Mouse (Mus musculus) intestine, postnatal 0 days (tissue): ENCODE measurements around the gene Tnfaip2. TPM values are rescaled to one million over a fixed set of nuclear protein-coding genes. Genes with fewer than 3 reads are reported as not detected.

ENCODE experiments used
- ATAC-seq: fragments of 200-750 bp; cut with Nextera tagmentation; 2 replicates; pipeline ENCODE4 v1.8.0; 2017; ENCODE audit warnings: mild to moderate bottlenecking, moderate TSS enrichment, moderate library complexity
- H3K27ac ChIP-seq: fragments of 300-500 bp; sonication (generic); 2 replicates; pipeline ENCODE4 v1.5.1; 2014; ENCODE audit warnings: mild to moderate bottlenecking, low read depth, low read length, moderate library complexity
- H3K27me3 ChIP-seq: fragments of 300-500 bp; sonication (generic); replicated peaks from 2 replicates; pipeline ENCODE4 v1.6.1; 2014; ENCODE audit warnings: low read length, mixed read lengths; ENCODE audit not compliant: control insufficient read depth, insufficient read depth
- H3K36me3 ChIP-seq: fragments of 300-500 bp; sonication (generic); 2 replicates; pipeline ENCODE4 v1.6.1; 2014; ENCODE audit warnings: mild to moderate bottlenecking, moderate library complexity; ENCODE audit not compliant: control insufficient read depth, insufficient read depth
- H3K4me1 ChIP-seq: fragments of 300-500 bp; sonication (generic); replicated peaks from 2 replicates; pipeline ENCODE4 v1.6.1; 2014; ENCODE audit warnings: antibody characterized with exemption, low read length, mixed read lengths; ENCODE audit not compliant: control insufficient read depth, insufficient read depth
- H3K4me2 ChIP-seq: fragments of 300-500 bp; sonication (generic); replicated peaks from 2 replicates; pipeline ENCODE4 v1.6.1; 2014; ENCODE audit warnings: low read depth, mild to moderate bottlenecking, moderate library complexity
- H3K4me3 ChIP-seq: fragments of 300-500 bp; sonication (generic); 2 replicates; pipeline ENCODE4 v1.5.1; 2014; ENCODE audit warnings: low read depth, low read length
- H3K9ac ChIP-seq: fragments of 300-500 bp; sonication (generic); 2 replicates; pipeline ENCODE4 v1.6.1; 2014; ENCODE audit warnings: mild to moderate bottlenecking, low read depth, low read length
- H3K9me3 ChIP-seq: fragments of 300-500 bp; sonication (generic); 2 replicates; pipeline ENCODE4 v1.6.1; 2016; ENCODE audit warnings: mixed run types; ENCODE audit not compliant: control insufficient read depth
- CTCF ChIP-seq: sonication (generic); IDR thresholded peaks from 2 replicates; pipeline ENCODE4 v1.5.1; 2016; ENCODE audit warnings: low read depth, mild to moderate bottlenecking, control low read depth, antibody characterized with exemption, moderate library complexity
- WGBS: fragments of 180-500 bp; shearing (Covaris S2); extraction: QIAGEN DNeasy Blood & Tissue Kit; methylation state at CpG from one replicate; pipeline ENCODE4 v1.1.7; 2014; 5-methylcytosine and 5-hydroxymethylcytosine counted together
- polyA plus RNA-seq: library from polyadenylated mRNA; unstranded; fragments of >200 nt; fragmentation: Nextera tagmentation; extraction: Ambion mirVana; gene quantifications from 2 replicates; pipeline ENCODE4 v1.2.1, GENCODE M21; 2015

Gene Tnfaip2
- polyA plus RNA-seq, 1 experiment from 2014 or later = 10.8 TPM

DNA sequence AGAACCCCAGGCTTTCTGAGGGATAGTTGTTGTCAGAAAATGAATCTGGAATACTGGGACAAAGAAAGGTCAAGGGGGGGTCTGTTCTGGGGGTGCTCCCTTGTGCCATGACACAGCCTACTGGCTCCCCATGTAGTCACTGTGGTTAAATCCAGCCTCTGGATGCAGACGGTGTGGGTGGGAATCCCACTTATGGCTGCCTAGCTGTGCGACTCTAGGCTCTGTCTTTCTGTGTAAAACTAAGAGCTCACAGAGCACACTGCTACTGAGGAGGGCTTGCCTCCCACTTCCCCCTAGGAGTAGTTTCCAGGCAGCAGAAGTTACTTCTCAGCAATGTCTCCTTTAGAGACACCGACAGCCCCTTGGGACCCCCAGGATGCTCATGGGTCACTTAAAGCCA, 6.1 kb upstream of the Tnfaip2 start:
- no peak for TF ChIP-seq CTCF
- 82% methylated on average over 3 of the region's 3 CpGs for WGBS
- Histone ChIP-seq H3K9me3 (no peaks in the 10 kb centered on the region), H3K4me2 (no peak overlapping the region), H3K4me3 (no peak overlapping the region), H3K27me3 (no peaks in the 10 kb centered on the region), H3K36me3 (no peaks in the 10 kb centered on the region), H3K9ac (no peak overlapping the region), H3K4me1 (peaks cover 19% of the 10 kb centered on the region), H3K27ac (0 out of 2 replicates have a peak overlapping the region, but pooled peaks have one; percentile 21)
- no peak for ATAC-seq

GRCm38 (mm10) chr12:111436640-111437039, 5.6 kb upstream of the Tnfaip2 start:
- Histone ChIP-seq H3K27me3 (peaks cover 4% of the 10 kb centered on the region; the same call in 1 of the 2 replicates), H3K9me3 (no peaks in the 10 kb centered on the region), H3K4me2 (no peak overlapping the region), H3K4me1 (peaks cover 16% of the 10 kb centered on the region), H3K4me3 (no peak overlapping the region), H3K9ac (no peak overlapping the region), H3K36me3 (no peaks in the 10 kb centered on the region), H3K27ac (peak overlapping the region; percentile 71; the same call in 1 of the 2 replicates)
- ATAC-seq = no peak
- TF ChIP-seq CTCF = no peak
- 67% methylated on average over 8 of the region's 8 CpGs for WGBS

DNA sequence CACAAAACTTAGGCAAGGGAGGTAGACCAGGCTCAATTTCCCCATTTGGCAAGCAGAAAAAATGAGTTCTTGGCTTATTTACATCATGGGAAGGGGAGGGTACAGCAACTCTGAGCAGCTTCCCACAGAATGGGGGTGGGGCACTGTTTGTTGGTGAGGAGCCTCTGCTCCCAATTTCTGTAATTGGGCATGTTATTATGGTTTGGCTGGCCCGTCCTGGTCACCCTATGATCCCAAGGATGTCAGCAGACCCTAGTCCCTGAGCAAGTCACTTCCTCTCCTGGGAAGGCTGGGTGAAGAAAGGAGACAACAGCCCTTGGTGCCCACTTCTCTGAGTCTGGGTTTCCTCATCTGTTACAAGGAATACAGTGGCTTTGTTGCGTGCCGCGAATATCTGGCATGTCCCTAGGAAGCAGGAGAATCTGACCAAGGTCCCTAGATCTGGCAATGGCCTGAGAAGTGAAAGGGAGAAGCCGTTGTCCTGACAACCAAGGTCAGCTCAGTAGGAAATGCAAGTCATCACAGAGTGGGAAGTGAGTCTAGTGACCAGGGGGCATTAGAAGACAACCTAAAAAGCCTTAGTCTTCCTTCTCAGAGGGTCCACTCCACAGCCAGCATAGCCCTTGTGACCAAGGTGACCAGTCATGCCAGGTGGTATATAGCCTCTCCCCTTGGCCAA, 4.9 kb upstream of the Tnfaip2 start:
- no peak overlapping the region for H3K9ac ChIP-seq
- peak; percentile 16; the same call in 1 of the 2 replicates for ATAC-seq
- no peaks in the 10 kb centered on the region for H3K36me3 ChIP-seq
- no peak overlapping the region for H3K4me2 ChIP-seq
- H3K27ac ChIP-seq = peak overlapping the region; percentile 71
- 44% methylated on average over 5 of the region's 5 CpGs for WGBS
- peaks cover 20% of the 10 kb centered on the region for H3K4me1 ChIP-seq
- H3K9me3 ChIP-seq = no peaks in the 10 kb centered on the region
- H3K4me3 ChIP-seq = no peak overlapping the region
- no peak for TF ChIP-seq CTCF
- H3K27me3 ChIP-seq = peaks cover 11% of the 10 kb centered on the region; the same call in 1 of the 2 replicates

DNA sequence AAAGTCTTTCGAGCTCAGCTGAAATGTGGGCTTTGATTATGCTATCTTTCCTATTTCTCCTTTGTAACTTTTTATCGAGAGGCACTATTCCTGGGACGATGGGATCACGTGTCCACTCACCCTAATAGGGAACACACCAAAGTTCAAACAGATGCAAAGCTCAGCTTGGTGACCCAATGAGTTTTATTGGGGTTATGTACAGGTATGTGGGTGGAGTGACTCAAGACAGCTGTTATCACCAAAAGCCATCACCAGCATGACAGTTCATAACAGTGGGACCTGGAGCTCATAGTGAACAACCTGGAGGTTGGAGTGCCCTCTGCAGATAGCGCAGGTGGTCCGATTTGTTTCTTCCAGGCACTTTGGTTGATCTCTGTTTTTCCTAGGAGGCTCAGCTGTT, 3.4 kb upstream of the Tnfaip2 start:
- Histone ChIP-seq H3K9ac (no peak overlapping the region), H3K27ac (peak overlapping the region; percentile 62), H3K9me3 (no peaks in the 10 kb centered on the region), H3K4me2 (no peak overlapping the region; the same call in 1 of the 2 replicates), H3K36me3 (no peaks in the 10 kb centered on the region), H3K4me1 (peaks cover 22% of the 10 kb centered on the region), H3K4me3 (no peak overlapping the region), H3K27me3 (peaks cover 26% of the 10 kb centered on the region)
- TF ChIP-seq CTCF = peak; percentile 18; the same call in 1 of the 2 replicates
- peak; percentile 80 for ATAC-seq
- WGBS = 46% methylated on average over 6 of the region's 6 CpGs

- Histone ChIP-seq H3K27me3 (peaks cover 46% of the 10 kb centered on the region), H3K9ac (no peak overlapping the region), H3K4me3 (no peak overlapping the region), H3K4me2 (no peak overlapping the region), H3K9me3 (no peaks in the 10 kb centered on the region), H3K27ac (no peak overlapping the region), H3K36me3 (no peaks in the 10 kb centered on the region), H3K4me1 (peaks cover 22% of the 10 kb centered on the region)
- no peak for TF ChIP-seq CTCF
- no peak for ATAC-seq
- WGBS = 59% methylated on average over 9 of the region's 9 CpGs
Measured at GRCm38 (mm10) chr12:111440701-111441373, 1.4 kb upstream of the Tnfaip2 start.

DNA sequence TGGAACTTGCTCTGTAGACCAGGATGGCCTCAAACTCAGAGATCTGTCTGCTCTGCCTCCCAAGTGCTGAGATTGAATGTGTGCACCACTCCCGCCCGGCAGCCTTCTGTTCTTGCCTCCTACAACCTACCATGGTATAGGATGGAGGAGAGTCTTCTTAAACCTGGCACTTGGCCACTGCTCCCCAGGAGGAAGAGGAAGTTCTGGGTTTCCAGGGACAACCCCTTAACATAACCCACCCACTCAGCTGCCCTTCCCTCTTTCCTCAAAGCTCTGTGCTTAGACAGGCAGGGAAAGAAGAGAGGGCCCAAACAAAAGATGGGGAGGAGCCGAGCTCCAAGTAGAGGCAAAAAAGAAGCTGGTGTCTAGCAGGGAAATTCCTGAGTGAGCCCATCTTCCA, 746 bp upstream of the Tnfaip2 start:
- WGBS = 61% methylated on average over 3 of the region's 3 CpGs
- ATAC-seq = no peak
- Histone ChIP-seq H3K4me1 (peaks cover 22% of the 10 kb centered on the region), H3K4me3 (no peak overlapping the region), H3K27me3 (peaks cover 53% of the 10 kb centered on the region), H3K27ac (no peak overlapping the region), H3K4me2 (no peak overlapping the region), H3K9me3 (no peaks in the 10 kb centered on the region), H3K36me3 (no peaks in the 10 kb centered on the region), H3K9ac (no peak overlapping the region)
- no peak for TF ChIP-seq CTCF
